Mouse (Mus musculus): ENCODE measurements around the gene Cryz. TPM values are rescaled to one million over a fixed set of nuclear protein-coding genes. Genes with fewer than 3 reads are reported as not detected.

The Cryz gene
- polyA plus RNA-seq, 1 experiment from 2014 or later, result 15.2 TPM

- Histone ChIP-seq H3K36me3 (no peaks in the 10 kb centered on the region), H3K4me3 (peak within 1 kb of the TSS; percentile 61), H3K9me3 (no peaks in the 10 kb centered on the region), H3K4me1 (peaks cover 11% of the 10 kb centered on the region), H3K27ac (no peak within 1 kb of the TSS), H3K27me3 (ENCODE audit: insufficient read depth, poor library complexity, severe bottlenecking) (peaks cover 70% of the 10 kb centered on the region)
- WGBS, result 21% methylated on average over 7 of the region's 7 CpGs
- DNase-seq (ENCODE audit: low spot score), result peak; percentile 52
Observed at GRCm38 (mm10) chr3:154663545-154663944, 67.0 kb downstream of the Cryz start, which contains the start of gene Erich3. Gene Erich3 (plus strand): TSS chr3:154663859.

- Histone ChIP-seq H3K27me3 (ENCODE audit: insufficient read depth, poor library complexity, severe bottlenecking) (peaks cover 66% of the 10 kb centered on the region), H3K36me3 (no peaks in the 10 kb centered on the region), H3K9me3 (no peaks in the 10 kb centered on the region), H3K4me3 (peak overlapping the region; percentile 61), H3K4me1 (peaks cover 11% of the 10 kb centered on the region), H3K27ac (no peak overlapping the region)
- DNase-seq (ENCODE audit: low spot score), result no peak
- WGBS, result 4% methylated on average over 25 of the region's 27 CpGs
Observed at GRCm38 (mm10) chr3:154663976-154664581, 67.6 kb downstream of the Cryz start.

- H3K27me3 ChIP-seq (ENCODE audit: insufficient read depth, poor library complexity, severe bottlenecking), result peaks cover 66% of the 10 kb centered on the region
- H3K36me3 ChIP-seq, result no peaks in the 10 kb centered on the region
- no peaks in the 10 kb centered on the region for H3K9me3 ChIP-seq
- 31% methylated on average over 4 of the region's 4 CpGs for WGBS
- H3K4me1 ChIP-seq, result peaks cover 11% of the 10 kb centered on the region
- H3K27ac ChIP-seq, result no peak overlapping the region
- H3K4me3 ChIP-seq, result peak overlapping the region; percentile 61; the same call in 1 of the 2 replicates
- DNase-seq (ENCODE audit: low spot score), result peak; percentile 30
Observed at GRCm38 (mm10) chr3:154664636-154665035, 68.1 kb downstream of the Cryz start.

- H3K4me1 ChIP-seq, result peaks cover 9% of the 10 kb centered on the region
- DNase-seq (ENCODE audit: low spot score), result no peak
- peaks cover 52% of the 10 kb centered on the region for H3K27me3 ChIP-seq (ENCODE audit: insufficient read depth, poor library complexity, severe bottlenecking)
- no peaks in the 10 kb centered on the region for H3K36me3 ChIP-seq
- no peak overlapping the region for H3K4me3 ChIP-seq
- H3K9me3 ChIP-seq, result no peaks in the 10 kb centered on the region
- WGBS, result 80% methylated on average over 3 of the region's 3 CpGs
- no peak overlapping the region for H3K27ac ChIP-seq
Observed at GRCm38 (mm10) chr3:154668485-154668884, 72.0 kb downstream of the Cryz start.

- 80% methylated on average over 6 of the region's 6 CpGs for WGBS
- DNase-seq (ENCODE audit: low spot score), result no peak
- H3K4me3 ChIP-seq, result no peak overlapping the region
- no peaks in the 10 kb centered on the region for H3K9me3 ChIP-seq
- H3K4me1 ChIP-seq, result no peaks in the 10 kb centered on the region
- H3K36me3 ChIP-seq, result no peaks in the 10 kb centered on the region
- H3K27me3 ChIP-seq (ENCODE audit: insufficient read depth, poor library complexity, severe bottlenecking), result peaks cover 31% of the 10 kb centered on the region
- no peak overlapping the region for H3K27ac ChIP-seq
Observed at GRCm38 (mm10) chr3:154670584-154670983, 74.1 kb downstream of the Cryz start.

GRCm38 (mm10) chr3:154671013-154671412, 74.5 kb downstream of the Cryz start:
- 56% methylated on average over 5 of the region's 5 CpGs for WGBS
- H3K27ac ChIP-seq, result no peak overlapping the region
- DNase-seq (ENCODE audit: low spot score), result no peak
- no peaks in the 10 kb centered on the region for H3K4me1 ChIP-seq
- H3K4me3 ChIP-seq, result no peak overlapping the region
- H3K9me3 ChIP-seq, result no peaks in the 10 kb centered on the region
- peaks cover 27% of the 10 kb centered on the region for H3K27me3 ChIP-seq (ENCODE audit: insufficient read depth, poor library complexity, severe bottlenecking)
- H3K36me3 ChIP-seq, result no peaks in the 10 kb centered on the region

Other genes with a start within 250 kb of the Cryz start
- gene Tyw3, start 393 bp downstream of the Cryz start, polyA plus RNA-seq (2016; fragmentation: Nextera tagmentation; extraction: Ambion mirVana), result 14.6 and 18.2 TPM in 2 replicates
- 0.10 and 0.13 TPM in 2 replicates for gene Erich3, start 67.1 kb downstream of the Cryz start, polyA plus RNA-seq (2016; fragmentation: Nextera tagmentation; extraction: Ambion mirVana)

Measured in heart, embryonic 10.5 days (tissue).